Mouse (Mus musculus) forebrain, postnatal 0 days (tissue): ENCODE data around the gene Cutal. TPM values are rescaled to one million over a fixed set of nuclear protein-coding genes. Genes with fewer than 3 reads are reported as not detected.

Source experiments
- ATAC-seq: fragments of 200-750 bp; cut with Nextera tagmentation; 2 replicates; pipeline ENCODE4 v1.8.0; 2017; ENCODE audit warnings: mild to moderate bottlenecking, moderate library complexity
- DNase-seq: peaks from one replicate; pipeline ENCODE4 v3.0.0-alpha.2; 2015
- H3K27ac ChIP-seq: fragments of 300-500 bp; sonication (generic); 2 replicates; pipeline ENCODE4 v1.5.1; 2014; ENCODE audit warnings: low read depth, mild to moderate bottlenecking, antibody characterized with exemption, low read length, moderate library complexity, mixed read lengths
- H3K27me3 ChIP-seq: fragments of 300-500 bp; sonication (generic); 2 replicates; pipeline ENCODE4 v1.6.1; 2014; ENCODE audit warnings: mild to moderate bottlenecking, low read length, mixed read lengths; ENCODE audit not compliant: insufficient read depth
- H3K36me3 ChIP-seq: fragments of 300-500 bp; sonication (generic); 2 replicates; pipeline ENCODE4 v1.6.1; 2014; ENCODE audit warnings: mild to moderate bottlenecking, moderate library complexity; ENCODE audit not compliant: insufficient read depth
- H3K4me1 ChIP-seq: fragments of 300-500 bp; sonication (generic); 2 replicates; pipeline ENCODE4 v1.6.1; 2014; ENCODE audit warnings: antibody characterized with exemption; ENCODE audit not compliant: insufficient read depth
- H3K4me2 ChIP-seq: fragments of 300-500 bp; sonication (generic); 2 replicates; pipeline ENCODE4 v1.6.1; 2014; ENCODE audit warnings: low read depth, mild to moderate bottlenecking, moderate library complexity
- H3K4me3 ChIP-seq: fragments of 300-500 bp; sonication (generic); 2 replicates; pipeline ENCODE4 v1.5.1; 2014; ENCODE audit warnings: low read depth, low read length, mixed read lengths
- H3K9ac ChIP-seq: fragments of 300-500 bp; sonication (generic); 2 replicates; pipeline ENCODE4 v1.6.1; 2014; ENCODE audit warnings: mild to moderate bottlenecking
- H3K9me3 ChIP-seq: fragments of 300-500 bp; sonication (generic); 2 replicates; pipeline ENCODE4 v1.6.1; 2016; ENCODE audit warnings: low read length
- CTCF ChIP-seq: sonication (generic); IDR thresholded peaks from 2 replicates; pipeline ENCODE4 v1.5.1; 2016; ENCODE audit warnings: antibody characterized with exemption, control low read depth, low read depth
- WGBS: fragments of 180-500 bp; shearing (Covaris S2); extraction: QIAGEN DNeasy Blood & Tissue Kit; methylation state at CpG from one replicate; pipeline ENCODE4 v1.1.7; 2014; 5-methylcytosine and 5-hydroxymethylcytosine counted together
- polyA plus RNA-seq: library from polyadenylated mRNA; unstranded; fragments of >200 nt; fragmentation: Nextera tagmentation; extraction: Ambion mirVana; gene quantifications from 2 replicates; pipeline ENCODE4 v1.2.1, GENCODE M21; 2015
- total RNA-seq: library from RNA; depleted of rRNA; stranded (reverse); fragments of >200 nt; gene quantifications from 2 replicates; pipeline ENCODE4 v1.2.3, GENCODE M21; 2014

The Cutal gene
- total and polyA plus RNA-seq, 2 experiments from 2014 or later = 0.39 to 0.43 TPM

DNA sequence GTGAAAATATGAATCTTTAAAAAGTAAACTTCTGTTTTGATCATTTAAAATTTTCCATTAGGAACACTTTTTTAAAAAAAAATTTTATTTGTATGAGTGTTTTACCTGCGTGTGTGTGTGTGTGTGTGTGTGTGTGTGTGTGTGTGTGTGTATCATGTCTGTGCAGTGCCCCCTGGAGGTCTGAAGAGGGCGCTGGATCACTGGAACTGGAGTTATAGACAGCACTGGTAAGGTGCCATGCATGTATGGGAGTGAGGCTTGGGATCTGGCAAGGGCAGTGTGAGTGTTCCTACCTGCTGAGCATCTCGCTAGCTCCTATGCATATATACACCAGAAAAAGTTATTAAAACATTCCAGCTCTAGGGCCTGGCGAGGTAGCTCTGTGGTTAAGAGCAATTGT, 27.5 kb downstream of the Cutal start:
- H3K27me3 ChIP-seq = no peaks in the 10 kb centered on the region
- H3K4me3 ChIP-seq = no peak overlapping the region
- ATAC-seq = no peak
- H3K4me2 ChIP-seq = no peak overlapping the region
- TF ChIP-seq CTCF = no peak
- DNase-seq = no peak
- no peak overlapping the region for H3K27ac ChIP-seq
- H3K4me1 ChIP-seq = peaks cover 9% of the 10 kb centered on the region; the same call in 1 of the 2 replicates
- no peak overlapping the region for H3K9ac ChIP-seq
- H3K36me3 ChIP-seq = no peaks in the 10 kb centered on the region
- WGBS = 87% methylated on average over 4 of the region's 4 CpGs
- no peaks in the 10 kb centered on the region for H3K9me3 ChIP-seq

DNA sequence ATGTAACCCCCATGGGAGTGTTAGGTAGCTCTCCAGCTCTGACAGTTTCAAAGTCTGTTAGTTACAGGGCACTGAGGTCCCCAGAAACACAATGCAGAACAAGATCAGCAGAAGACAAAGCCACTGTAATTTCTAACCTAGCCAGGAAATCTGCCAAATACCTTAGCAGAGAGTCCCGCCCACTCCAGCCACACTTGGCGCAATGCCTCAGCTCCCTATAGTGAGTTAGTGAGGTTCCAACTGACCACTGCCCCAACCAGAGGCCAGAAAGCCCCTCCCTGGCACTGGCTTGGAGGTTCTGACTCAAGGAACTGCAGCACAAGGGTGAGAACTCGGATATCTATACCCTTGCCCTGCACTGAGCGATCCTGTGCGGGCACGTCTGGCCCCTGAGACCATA, 28.5 kb downstream of the Cutal start:
- no peak for ATAC-seq
- Histone ChIP-seq H3K27ac (no peak overlapping the region), H3K4me3 (no peak overlapping the region), H3K27me3 (no peaks in the 10 kb centered on the region), H3K9me3 (no peaks in the 10 kb centered on the region), H3K36me3 (no peaks in the 10 kb centered on the region), H3K4me2 (no peak overlapping the region), H3K4me1 (peaks cover 9% of the 10 kb centered on the region; the same call in 1 of the 2 replicates), H3K9ac (no peak overlapping the region)
- DNase-seq = no peak
- no peak for TF ChIP-seq CTCF
- 84% methylated on average over 6 of the region's 6 CpGs for WGBS

DNA sequence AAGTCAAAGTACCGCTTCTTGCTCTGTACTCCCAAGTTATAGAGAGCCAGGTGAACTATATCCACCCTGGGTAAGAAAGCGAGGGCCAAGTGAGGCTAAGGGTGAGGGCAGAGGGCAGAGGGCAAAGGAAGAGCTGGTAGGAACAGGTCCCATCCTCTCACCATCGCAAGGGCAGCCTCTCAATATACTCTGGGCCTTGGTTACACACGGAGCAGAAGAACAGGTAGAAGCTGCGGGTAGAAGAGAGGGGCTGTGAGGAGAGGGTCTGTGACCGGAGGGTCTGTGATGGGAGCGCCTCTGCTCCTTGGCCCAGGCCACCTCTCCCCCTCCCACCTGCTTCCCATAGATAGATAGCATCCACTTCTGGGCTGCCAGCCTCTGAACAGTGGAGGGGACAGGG, 29.0 kb downstream of the Cutal start:
- Histone ChIP-seq H3K36me3 (no peaks in the 10 kb centered on the region), H3K27me3 (no peaks in the 10 kb centered on the region), H3K4me2 (no peak overlapping the region), H3K27ac (no peak overlapping the region), H3K4me1 (peaks cover 9% of the 10 kb centered on the region; the same call in 1 of the 2 replicates), H3K9me3 (no peaks in the 10 kb centered on the region), H3K9ac (no peak overlapping the region), H3K4me3 (no peak overlapping the region)
- no peak for TF ChIP-seq CTCF
- ATAC-seq (no peak), DNase-seq (no peak)
- WGBS = 94% methylated on average over 7 of the region's 7 CpGs

DNA sequence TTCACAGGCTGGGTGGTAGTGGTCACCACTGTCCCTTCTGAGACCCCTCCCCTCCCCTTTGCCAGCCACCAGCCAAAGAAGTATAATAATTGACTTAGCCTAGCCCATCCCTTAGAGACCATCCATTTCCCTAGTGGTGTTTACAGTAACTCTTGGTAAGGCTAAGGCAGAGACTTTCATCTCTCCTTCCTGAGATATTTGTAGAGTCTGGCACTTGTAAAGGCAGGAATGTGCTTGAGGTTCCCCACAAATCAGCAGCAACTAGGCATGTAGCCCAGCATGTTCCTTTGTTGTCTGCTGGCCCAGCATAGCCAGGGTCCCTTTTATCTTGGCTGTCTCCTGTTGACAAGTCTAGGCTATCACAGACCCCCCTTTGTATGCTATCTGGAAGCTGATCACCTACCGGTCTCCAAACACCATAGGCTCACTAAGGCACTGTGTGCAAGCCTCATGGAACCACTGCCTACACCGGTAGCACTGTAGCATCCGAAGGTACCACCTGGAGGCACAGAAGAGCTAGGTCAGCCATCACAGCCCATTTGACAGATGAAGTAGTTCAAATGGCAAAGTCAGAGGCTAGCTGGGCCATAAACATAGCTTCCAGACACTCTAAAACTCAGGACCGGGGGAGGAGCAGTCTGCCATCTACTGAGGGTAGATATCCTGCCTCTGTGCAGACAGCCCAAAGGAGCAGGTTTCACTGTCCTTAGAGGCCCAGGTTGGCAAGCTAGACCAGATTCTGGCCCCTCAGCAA, 29.6 kb downstream of the Cutal start:
- no peak for DNase-seq
- H3K27ac ChIP-seq = peak overlapping the region; percentile 81
- no peaks in the 10 kb centered on the region for H3K9me3 ChIP-seq

DNA sequence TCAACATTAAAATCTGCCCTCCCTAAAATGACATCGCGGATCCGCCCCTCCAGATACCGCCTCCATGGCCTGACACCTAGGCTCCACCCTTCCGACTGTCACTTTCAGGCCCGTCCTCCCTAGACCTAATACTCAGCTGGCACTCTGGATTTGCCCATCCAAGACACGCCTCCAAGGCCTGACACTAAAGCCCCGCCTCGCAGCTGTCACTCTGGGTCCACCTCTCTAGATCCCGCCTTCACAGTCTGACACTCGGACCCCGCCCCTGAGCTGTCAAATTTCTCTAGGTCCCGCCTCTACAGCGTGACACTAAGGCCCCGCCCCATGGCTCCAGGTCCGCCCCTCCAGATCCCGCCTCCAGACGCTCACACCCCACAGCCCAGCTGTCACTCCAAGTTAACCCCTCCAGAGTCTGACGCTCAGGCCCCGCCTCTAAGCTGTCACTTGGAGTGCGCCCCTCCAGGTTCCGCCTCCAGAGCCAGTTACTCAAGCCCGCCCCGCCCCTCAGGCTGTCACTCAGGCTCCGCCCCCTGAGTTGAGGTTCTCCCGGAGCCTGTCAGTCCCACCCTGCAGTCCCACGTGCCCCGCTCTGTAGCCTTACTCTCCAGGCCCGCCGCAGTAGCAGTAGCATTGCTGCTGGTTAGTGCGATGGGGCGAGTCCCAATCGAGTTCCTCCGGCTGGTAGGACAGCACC, 30.8 kb downstream of the Cutal start:
- Histone ChIP-seq H3K9ac (peak overlapping the region; percentile 51), H3K27ac (peak overlapping the region; percentile 81), H3K9me3 (no peaks in the 10 kb centered on the region), H3K27me3 (no peaks in the 10 kb centered on the region), H3K4me2 (peak overlapping the region; percentile 66), H3K36me3 (no peaks in the 10 kb centered on the region), H3K4me3 (peak overlapping the region; percentile 36), H3K4me1 (peaks cover 9% of the 10 kb centered on the region; the same call in 1 of the 2 replicates)
- TF ChIP-seq CTCF = no peak
- DNase-seq (peak; percentile 99), ATAC-seq (peak; percentile 95)
- WGBS = under 1% methylated on average over 34 of the region's 34 CpGs

More for the DNA sequence above, 29.6 kb downstream of the Cutal start:
- Histone ChIP-seq H3K4me2 (peak overlapping the region; percentile 66; the same call in 1 of the 2 replicates), H3K9ac (no peak overlapping the region; the same call in 1 of the 2 replicates), H3K4me1 (peaks cover 9% of the 10 kb centered on the region; the same call in 1 of the 2 replicates), H3K4me3 (peak overlapping the region; percentile 36), H3K27me3 (no peaks in the 10 kb centered on the region), H3K36me3 (no peaks in the 10 kb centered on the region)
- WGBS = 75% methylated on average over 4 of the region's 4 CpGs
- no peak for ATAC-seq
- TF ChIP-seq CTCF = no peak

DNA sequence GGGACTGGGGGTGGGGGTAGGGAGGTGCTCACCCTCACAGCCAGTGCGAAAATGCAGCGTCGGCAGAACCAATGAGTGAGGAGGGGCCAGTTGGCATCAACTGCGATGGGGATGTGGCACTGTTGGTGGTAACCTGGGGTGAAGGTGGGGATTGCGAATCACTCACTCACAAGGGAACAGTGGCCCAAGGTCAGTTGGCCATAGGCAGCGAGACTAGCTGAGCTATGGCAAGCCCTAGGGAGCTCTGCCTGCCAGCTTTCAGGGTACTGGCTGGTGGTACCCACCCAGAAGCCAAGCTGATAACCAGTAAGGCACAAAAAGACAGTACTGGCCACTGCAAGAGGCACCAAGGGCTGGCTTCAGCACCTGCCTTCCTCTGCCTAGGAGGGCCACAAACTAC, 32.2 kb downstream of the Cutal start:
- Histone ChIP-seq H3K9ac (no peak overlapping the region), H3K36me3 (no peaks in the 10 kb centered on the region), H3K4me3 (no peak overlapping the region), H3K9me3 (no peaks in the 10 kb centered on the region), H3K27me3 (no peaks in the 10 kb centered on the region), H3K4me2 (no peak overlapping the region), H3K4me1 (peaks cover 9% of the 10 kb centered on the region; the same call in 1 of the 2 replicates), H3K27ac (no peak overlapping the region)
- 72% methylated on average over 6 of the region's 6 CpGs for WGBS
- DNase-seq (no peak), ATAC-seq (no peak)
- TF ChIP-seq CTCF = no peak

DNA sequence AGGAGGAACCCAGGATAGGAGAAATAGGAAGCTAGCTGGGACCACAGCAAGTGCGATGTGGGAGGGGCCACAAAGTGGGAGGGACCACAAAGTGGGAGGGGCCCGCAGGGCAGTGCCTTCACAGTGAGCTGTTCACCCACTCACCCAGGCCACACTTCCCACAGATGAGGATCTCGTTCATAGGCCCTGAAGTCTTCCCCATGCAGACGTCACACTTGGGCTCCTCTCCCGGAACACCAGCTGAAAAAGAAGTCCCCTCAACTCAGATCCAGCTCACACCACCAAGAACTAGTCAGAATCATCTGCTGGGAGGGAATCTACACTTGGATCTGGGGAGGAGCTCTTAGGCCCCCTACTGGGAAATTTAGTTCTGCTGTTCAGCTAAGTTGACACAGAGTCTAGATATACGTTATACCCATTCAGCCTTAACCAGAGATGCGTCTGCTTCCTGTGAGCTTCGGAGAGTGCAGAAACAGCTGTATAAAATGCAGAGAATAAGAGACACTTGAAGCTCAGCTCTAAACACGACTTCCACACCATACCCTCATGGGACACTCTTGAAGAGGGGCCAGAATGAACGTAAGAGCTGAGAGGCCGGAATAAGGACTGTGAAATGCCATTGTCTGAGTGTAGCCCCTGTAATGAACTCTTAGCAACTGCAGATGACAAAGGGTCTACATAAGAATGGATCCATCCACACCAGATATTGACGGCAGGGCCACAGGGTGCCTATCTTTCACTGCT, 32.8 kb downstream of the Cutal start:
- H3K4me1 ChIP-seq = peaks cover 9% of the 10 kb centered on the region; the same call in 1 of the 2 replicates
- no peak for TF ChIP-seq CTCF
- H3K27me3 ChIP-seq = no peaks in the 10 kb centered on the region
- DNase-seq (no peak), ATAC-seq (no peak)
- no peaks in the 10 kb centered on the region for H3K9me3 ChIP-seq
- WGBS = 61% methylated on average over 12 of the region's 12 CpGs
- H3K4me2 ChIP-seq = no peak overlapping the region
- H3K36me3 ChIP-seq = no peaks in the 10 kb centered on the region
- no peak overlapping the region for H3K27ac ChIP-seq
- no peak overlapping the region for H3K4me3 ChIP-seq
- no peak overlapping the region for H3K9ac ChIP-seq
